Mouse (Mus musculus) kidney, postnatal 36 days (tissue): ENCODE results near the gene Cisd1.
"Not testable (repeated sequence)": the region's sequence is repeated elsewhere in the genome, so short reads cannot be mapped to it uniquely, and the experiment has no call there.

Source experiments
- DNase-seq, 2 experiments: peaks; one replicate each; pipeline ENCODE4 v3.0.0; 2021 to 2022; ENCODE audit warnings: mixed read lengths in 2 of 2

Cisd1 gene

GRCm38 (mm10) chr10:71344579-71345143 lies at the start of gene Cisd1:
Gene Cisd1 (minus strand): TSS chr10:71344954.
- peak; percentile 97 to 98 for DNase-seq

GRCm38 (mm10) chr10:71389311-71389710 lies 44.6 kb upstream of the Cisd1 start:
- DNase-seq: no peak

GRCm38 (mm10) chr10:71384159-71385044 lies 39.6 kb upstream of the Cisd1 start:
- no peak for DNase-seq

- DNase-seq: not testable (repeated sequence)
These were observed 38.8 kb upstream of the Cisd1 start for GRCm38 (mm10) chr10:71383552-71383924.

- peak; percentile 33 to 51 for DNase-seq
These were observed 38.3 kb upstream of the Cisd1 start for GRCm38 (mm10) chr10:71382858-71383551.

GRCm38 (mm10) chr10:71382109-71382508 lies 37.4 kb upstream of the Cisd1 start:
- no peak for DNase-seq

- DNase-seq: peak in 1 of 2 experiments; percentile 36
These were observed 36.8 kb upstream of the Cisd1 start for GRCm38 (mm10) chr10:71381471-71382033.

- DNase-seq: no peak
These were observed 35.7 kb upstream of the Cisd1 start for GRCm38 (mm10) chr10:71380406-71380805.

GRCm38 (mm10) chr10:71376014-71376413 lies 31.3 kb upstream of the Cisd1 start:
- DNase-seq: no peak

GRCm38 (mm10) chr10:71373706-71374105 lies 29.0 kb upstream of the Cisd1 start:
- DNase-seq: no peak

- no peak for DNase-seq
These were observed 27.1 kb upstream of the Cisd1 start for GRCm38 (mm10) chr10:71371881-71372280.

- DNase-seq: no peak
These were observed 24.7 kb upstream of the Cisd1 start for GRCm38 (mm10) chr10:71369466-71369865.

GRCm38 (mm10) chr10:71368128-71368940 lies 23.6 kb upstream of the Cisd1 start:
- DNase-seq: peak; percentile 29 to 45

- no peak for DNase-seq
These were observed 19.1 kb upstream of the Cisd1 start for GRCm38 (mm10) chr10:71363858-71364257.

GRCm38 (mm10) chr10:71363440-71363839 lies 18.7 kb upstream of the Cisd1 start:
- no peak for DNase-seq

- peak; percentile 44 to 63 for DNase-seq
These were observed 17.2 kb upstream of the Cisd1 start for GRCm38 (mm10) chr10:71361836-71362562.

GRCm38 (mm10) chr10:71361044-71361443 lies 16.3 kb upstream of the Cisd1 start:
- no peak for DNase-seq

GRCm38 (mm10) chr10:71354947-71355346 lies 10.2 kb upstream of the Cisd1 start:
- DNase-seq: no peak

- no peak for DNase-seq
These were observed 9.1 kb upstream of the Cisd1 start for GRCm38 (mm10) chr10:71353850-71354249.

GRCm38 (mm10) chr10:71351301-71351700 lies 6.5 kb upstream of the Cisd1 start:
- no peak for DNase-seq

GRCm38 (mm10) chr10:71349290-71349689 lies 4.5 kb upstream of the Cisd1 start:
- no peak for DNase-seq
